Mouse (Mus musculus) kidney, postnatal 36 days (tissue): ENCODE data around the gene Esf1.
"Not testable (repeated sequence)": the region's sequence is repeated elsewhere in the genome, so short reads cannot be mapped to it uniquely, and the experiment has no call there.

Source experiments
- DNase-seq, 2 experiments: peaks; one replicate each; pipeline ENCODE4 v3.0.0; 2021 to 2022; ENCODE audit warnings: mixed read lengths in 2 of 2

Gene Esf1

GRCm38 (mm10) chr2:140093433-140093832, 76.9 kb downstream of the Esf1 start:
- DNase-seq = no peak

DNA sequence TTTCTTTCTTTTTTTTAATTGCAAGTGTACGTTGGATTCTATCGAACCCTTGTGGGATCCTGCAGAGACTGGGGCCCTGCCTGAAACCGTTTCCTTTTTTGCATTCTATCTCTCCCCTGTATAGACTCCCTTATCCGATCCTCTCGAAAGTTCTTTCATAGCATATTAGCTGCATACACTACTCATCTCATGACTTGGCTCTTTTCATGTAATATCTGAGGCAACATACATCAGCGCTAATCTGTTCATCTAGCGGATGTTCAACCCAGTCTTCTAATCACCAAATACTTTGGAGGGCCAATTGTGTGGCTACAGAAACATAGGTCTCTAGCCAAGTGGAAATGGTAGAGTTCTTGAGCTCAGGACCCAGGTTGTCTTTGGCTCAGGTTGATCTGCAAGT, 86.1 kb downstream of the Esf1 start:
- DNase-seq = no peak

DNA sequence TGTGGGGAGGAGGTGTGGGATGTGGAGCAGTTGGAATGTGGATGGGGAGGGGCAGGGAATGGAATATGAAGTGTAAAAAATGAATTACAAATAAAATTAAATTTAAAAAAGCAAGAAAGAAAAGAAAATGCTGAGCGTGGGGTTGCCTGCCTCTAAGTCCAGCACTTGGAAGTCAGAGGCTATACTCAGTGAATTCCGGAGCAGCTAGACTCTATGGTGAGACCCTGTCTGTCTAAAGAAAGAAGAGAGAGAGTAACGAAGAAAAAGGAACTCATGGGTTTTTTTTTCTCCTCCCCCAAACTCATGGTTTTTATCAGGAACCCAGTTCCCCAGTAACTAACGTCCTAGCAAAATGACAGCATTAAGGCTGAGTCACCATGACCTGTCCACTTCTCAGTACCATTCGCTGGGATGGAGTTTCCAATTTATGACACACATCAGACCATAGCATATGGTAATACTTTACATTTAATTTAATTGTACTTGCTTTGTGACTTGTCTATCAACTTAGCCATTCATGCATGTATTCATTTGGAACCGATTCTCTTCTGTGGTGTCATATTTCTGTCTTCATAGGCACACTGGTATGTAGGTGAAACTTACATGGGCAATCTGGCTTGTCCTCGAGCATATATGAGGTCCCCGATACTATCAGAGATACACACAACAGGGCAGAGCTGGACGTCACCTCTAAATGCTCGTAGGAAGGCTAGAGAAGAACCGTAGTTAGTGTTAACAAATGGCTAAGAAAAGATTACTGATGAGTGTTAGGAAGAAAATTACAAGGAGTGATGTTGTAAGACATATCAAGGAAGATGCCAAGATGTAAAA, 89.4 kb downstream of the Esf1 start:
- no peak for DNase-seq

GRCm38 (mm10) chr2:140079284-140079683, 91.1 kb downstream of the Esf1 start:
- not testable (repeated sequence) for DNase-seq

- peak; percentile 70 to 78 for DNase-seq
Observed at GRCm38 (mm10) chr2:140078600-140079280, 91.6 kb downstream of the Esf1 start.

DNA sequence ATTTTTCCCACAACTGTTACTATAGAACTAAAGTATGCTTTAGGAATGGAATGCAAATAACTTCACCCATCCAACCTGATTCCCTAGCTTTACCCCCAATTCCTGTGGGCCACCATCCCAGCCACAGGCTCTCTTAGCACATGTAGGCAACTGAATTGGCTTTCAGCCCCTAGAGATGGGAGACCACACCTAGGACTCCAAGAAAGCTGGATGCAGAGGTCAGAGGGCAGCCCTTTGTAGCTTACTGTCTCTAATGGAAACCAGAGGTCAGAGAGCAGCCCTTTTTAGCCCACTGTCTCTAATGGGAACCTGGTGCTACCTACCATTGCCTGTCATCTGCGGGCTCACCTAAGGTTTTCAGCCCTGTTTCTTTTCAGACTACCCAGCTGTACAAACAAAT, 92.9 kb downstream of the Esf1 start:
- DNase-seq = no peak

DNA sequence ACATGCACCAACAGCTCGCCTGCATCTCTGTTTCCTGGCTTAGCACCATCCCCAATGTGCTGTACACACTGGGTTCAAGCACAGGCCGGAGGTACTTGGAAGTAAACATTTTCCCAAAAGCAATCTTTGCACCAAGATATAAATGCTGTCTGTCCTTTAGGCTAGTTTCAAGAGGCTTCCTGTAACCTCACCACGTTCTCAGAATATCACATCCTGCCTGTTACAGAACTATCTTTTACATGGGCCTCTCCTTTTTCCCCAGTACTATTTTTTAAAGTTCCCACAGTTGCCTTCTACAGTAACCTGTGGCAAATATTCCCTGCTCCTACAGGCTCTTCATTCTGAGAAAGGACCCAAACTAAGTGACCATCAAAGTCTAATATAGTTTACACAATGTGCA, 95.2 kb downstream of the Esf1 start:
- DNase-seq = no peak
